Mouse (Mus musculus): ENCODE data around the gene Snx9.

The Snx9 gene

GRCm38 (mm10) chr17:5828583-5828836, 12.6 kb upstream of the Snx9 start:
- no peak for TF ChIP-seq GATA4 (IDR thresholded peaks at IDR 0.05; ENCODE audit: insufficient replicate concordance, low read length)

GRCm38 (mm10) chr17:5828944-5829343, 12.2 kb upstream of the Snx9 start:
- peak; percentile 93 for TF ChIP-seq GATA4 (IDR thresholded peaks at IDR 0.05; ENCODE audit: insufficient replicate concordance, low read length)

GRCm38 (mm10) chr17:5829930-5830329, 11.2 kb upstream of the Snx9 start:
- no peak for TF ChIP-seq GATA4 (IDR thresholded peaks at IDR 0.05; ENCODE audit: insufficient replicate concordance, low read length)

- TF ChIP-seq GATA4 (IDR thresholded peaks at IDR 0.05; ENCODE audit: insufficient replicate concordance, low read length): no peak
Measured at GRCm38 (mm10) chr17:5830382-5830781, 10.7 kb upstream of the Snx9 start.

- no peak for TF ChIP-seq GATA4 (IDR thresholded peaks at IDR 0.05; ENCODE audit: insufficient replicate concordance, low read length)
Measured at GRCm38 (mm10) chr17:5830832-5831231, 10.3 kb upstream of the Snx9 start.

GRCm38 (mm10) chr17:5831257-5831806, 9.8 kb upstream of the Snx9 start:
- no peak for TF ChIP-seq GATA4 (IDR thresholded peaks at IDR 0.05; ENCODE audit: insufficient replicate concordance, low read length)

GRCm38 (mm10) chr17:5834166-5834565, 7.0 kb upstream of the Snx9 start:
- TF ChIP-seq GATA4 (IDR thresholded peaks at IDR 0.05; ENCODE audit: insufficient replicate concordance, low read length): no peak

GRCm38 (mm10) chr17:5834798-5835328, 6.3 kb upstream of the Snx9 start:
- no peak for TF ChIP-seq GATA4 (IDR thresholded peaks at IDR 0.05; ENCODE audit: insufficient replicate concordance, low read length)

GRCm38 (mm10) chr17:5839549-5840240, 1.4 kb upstream of the Snx9 start:
- no peak for TF ChIP-seq GATA4 (IDR thresholded peaks at IDR 0.05; ENCODE audit: insufficient replicate concordance, low read length)

GRCm38 (mm10) chr17:5840550-5841127, 490 bp upstream of the Snx9 start:
- no peak for TF ChIP-seq GATA4 (IDR thresholded peaks at IDR 0.05; ENCODE audit: insufficient replicate concordance, low read length)

- no peak for TF ChIP-seq GATA4 (IDR thresholded peaks at IDR 0.05; ENCODE audit: insufficient replicate concordance, low read length)
Measured at GRCm38 (mm10) chr17:5841943-5842273, 779 bp downstream of the Snx9 start.

- peak; percentile 45; the same call in 1 of the 2 replicates for TF ChIP-seq GATA4 (IDR thresholded peaks at IDR 0.05; ENCODE audit: insufficient replicate concordance, low read length)
Measured at GRCm38 (mm10) chr17:5842988-5843640, 2.0 kb downstream of the Snx9 start.

- TF ChIP-seq GATA4 (IDR thresholded peaks at IDR 0.05; ENCODE audit: insufficient replicate concordance, low read length): no peak
Measured at GRCm38 (mm10) chr17:5843641-5843990, 2.5 kb downstream of the Snx9 start.

GRCm38 (mm10) chr17:5845376-5845775, 4.2 kb downstream of the Snx9 start:
- TF ChIP-seq GATA4 (IDR thresholded peaks at IDR 0.05; ENCODE audit: insufficient replicate concordance, low read length): no peak

- no peak for TF ChIP-seq GATA4 (IDR thresholded peaks at IDR 0.05; ENCODE audit: insufficient replicate concordance, low read length)
Measured at GRCm38 (mm10) chr17:5846101-5846500, 5.0 kb downstream of the Snx9 start.

GRCm38 (mm10) chr17:5848706-5849415, 7.7 kb downstream of the Snx9 start:
- no peak for TF ChIP-seq GATA4 (IDR thresholded peaks at IDR 0.05; ENCODE audit: insufficient replicate concordance, low read length)
